Mouse (Mus musculus): ENCODE results near the gene Rpl13a. TPM values are rescaled to one million over a fixed set of nuclear protein-coding genes. Genes with fewer than 3 reads are reported as not detected.
A peak's percentile ranks its signal among the peaks of the same experiment; 100 is the strongest.

Rpl13a gene
- polyA plus RNA-seq, 1 experiment from 2014 or later, result 938 TPM

GRCm38 (mm10) chr7:45090251-45090977 lies 38.1 kb downstream of the Rpl13a start:
- TF ChIP-seq CTCF (IDR thresholded peaks at IDR 0.05; ENCODE audit: low read depth) (no peak), EP300 (IDR thresholded peaks at IDR 0.05; ENCODE audit: low read depth) (no peak)
- Histone ChIP-seq H3K4me2 (ENCODE audit: low read depth, low read length) (no peak overlapping the region), H3K27ac (ENCODE audit: low read depth) (no peak overlapping the region), H3K9me3 (ENCODE audit: low read length) (no peaks in the 10 kb centered on the region), H3K9ac (replicated peaks) (0 out of 2 replicates have a peak overlapping the region, but pooled peaks have one; percentile 43), H3K4me1 (ENCODE audit: insufficient read depth) (peaks cover 12% of the 10 kb centered on the region; the same call in 1 of the 2 replicates), H3K4me3 (ENCODE audit: low read depth, low read length) (no peak overlapping the region), H3K36me3 (replicated peaks; ENCODE audit: insufficient read depth, low read length) (no peaks in the 10 kb centered on the region; the same call in 1 of the 2 replicates), H3K27me3 (ENCODE audit: insufficient read depth, low read length) (no peaks in the 10 kb centered on the region)
- DNase-seq (peak; percentile 56), ATAC-seq (no peak)
- 63% methylated on average over 13 of the region's 13 CpGs for WGBS (ENCODE audit: insufficient replicate concordance)

GRCm38 (mm10) chr7:45088597-45088996 lies 40.0 kb downstream of the Rpl13a start:
- DNase-seq (no peak), ATAC-seq (no peak)
- H3K27me3 ChIP-seq (ENCODE audit: insufficient read depth, low read length), result no peaks in the 10 kb centered on the region
- H3K27ac ChIP-seq (ENCODE audit: low read depth), result no peak overlapping the region
- no peaks in the 10 kb centered on the region for H3K9me3 ChIP-seq (ENCODE audit: low read length)
- 90% methylated on average over 17 of the region's 17 CpGs for WGBS (ENCODE audit: insufficient replicate concordance)
- no peak overlapping the region for H3K4me3 ChIP-seq (ENCODE audit: low read depth, low read length)
- TF ChIP-seq EP300 (IDR thresholded peaks at IDR 0.05; ENCODE audit: low read depth) (no peak), CTCF (IDR thresholded peaks at IDR 0.05; ENCODE audit: low read depth) (no peak)
- H3K4me2 ChIP-seq (ENCODE audit: low read depth, low read length), result no peak overlapping the region
- no peaks in the 10 kb centered on the region; the same call in 1 of the 2 replicates for H3K36me3 ChIP-seq (replicated peaks; ENCODE audit: insufficient read depth, low read length)
- H3K9ac ChIP-seq (replicated peaks), result no peak overlapping the region
- H3K4me1 ChIP-seq (ENCODE audit: insufficient read depth), result peaks cover 11% of the 10 kb centered on the region; the same call in 1 of the 2 replicates

DNA sequence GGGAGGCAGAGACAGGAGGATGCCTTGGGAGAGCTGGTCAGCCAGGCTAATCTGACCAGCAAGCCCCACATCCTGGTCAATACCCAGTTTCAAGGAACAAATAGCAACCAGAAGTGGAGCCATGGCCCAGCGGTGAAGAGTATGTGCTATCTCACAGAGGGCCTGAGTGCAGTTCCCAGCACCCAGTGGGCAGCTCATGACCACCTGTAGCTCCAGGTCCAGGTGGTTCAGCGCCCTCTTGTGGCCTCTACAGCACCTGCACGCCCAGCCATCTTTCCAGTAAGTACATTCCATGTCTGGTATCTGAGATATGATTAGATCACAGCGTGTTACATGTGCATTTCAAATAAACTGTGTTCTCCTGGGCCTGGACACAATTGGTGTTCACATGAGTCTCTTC lies 42.5 kb downstream of the Rpl13a start:
- ATAC-seq (no peak), DNase-seq (no peak)
- Histone ChIP-seq H3K27me3 (ENCODE audit: insufficient read depth, low read length) (no peaks in the 10 kb centered on the region), H3K9ac (replicated peaks) (no peak overlapping the region), H3K4me3 (ENCODE audit: low read depth, low read length) (no peak overlapping the region), H3K4me2 (ENCODE audit: low read depth, low read length) (no peak overlapping the region), H3K36me3 (replicated peaks; ENCODE audit: insufficient read depth, low read length) (no peaks in the 10 kb centered on the region; the same call in 1 of the 2 replicates), H3K9me3 (ENCODE audit: low read length) (no peaks in the 10 kb centered on the region), H3K4me1 (ENCODE audit: insufficient read depth) (peaks cover 4% of the 10 kb centered on the region; the same call in 1 of the 2 replicates), H3K27ac (ENCODE audit: low read depth) (no peak overlapping the region)
- TF ChIP-seq EP300 (IDR thresholded peaks at IDR 0.05; ENCODE audit: low read depth) (no peak), CTCF (IDR thresholded peaks at IDR 0.05; ENCODE audit: low read depth) (peak; percentile 49)
- WGBS (ENCODE audit: insufficient replicate concordance), result 71% methylated on average over 4 of the region's 4 CpGs

GRCm38 (mm10) chr7:45083300-45083890 lies 45.2 kb downstream of the Rpl13a start:
- no peaks in the 10 kb centered on the region for H3K9me3 ChIP-seq (ENCODE audit: low read length)
- H3K27ac ChIP-seq (ENCODE audit: low read depth), result 0 out of 2 replicates have a peak overlapping the region, but pooled peaks have one; percentile 61
- H3K4me3 ChIP-seq (ENCODE audit: low read depth, low read length), result 0 out of 2 replicates have a peak overlapping the region, but pooled peaks have one; percentile 27
- H3K9ac ChIP-seq (replicated peaks), result peak overlapping the region; percentile 34; the same call in 1 of the 2 replicates
- no peak for DNase-seq
- no peak for TF ChIP-seq CTCF (IDR thresholded peaks at IDR 0.05; ENCODE audit: low read depth)
- no peak for TF ChIP-seq EP300 (IDR thresholded peaks at IDR 0.05; ENCODE audit: low read depth)
- H3K36me3 ChIP-seq (replicated peaks; ENCODE audit: insufficient read depth, low read length), result no peaks in the 10 kb centered on the region; the same call in 1 of the 2 replicates
- peak overlapping the region; percentile 64 for H3K4me2 ChIP-seq (ENCODE audit: low read depth, low read length)
- no peak for ATAC-seq
- 46% methylated on average over 22 of the region's 22 CpGs for WGBS (ENCODE audit: insufficient replicate concordance)
- H3K27me3 ChIP-seq (ENCODE audit: insufficient read depth, low read length), result no peaks in the 10 kb centered on the region
- peaks cover 4% of the 10 kb centered on the region; the same call in 1 of the 2 replicates for H3K4me1 ChIP-seq (ENCODE audit: insufficient read depth)

DNA sequence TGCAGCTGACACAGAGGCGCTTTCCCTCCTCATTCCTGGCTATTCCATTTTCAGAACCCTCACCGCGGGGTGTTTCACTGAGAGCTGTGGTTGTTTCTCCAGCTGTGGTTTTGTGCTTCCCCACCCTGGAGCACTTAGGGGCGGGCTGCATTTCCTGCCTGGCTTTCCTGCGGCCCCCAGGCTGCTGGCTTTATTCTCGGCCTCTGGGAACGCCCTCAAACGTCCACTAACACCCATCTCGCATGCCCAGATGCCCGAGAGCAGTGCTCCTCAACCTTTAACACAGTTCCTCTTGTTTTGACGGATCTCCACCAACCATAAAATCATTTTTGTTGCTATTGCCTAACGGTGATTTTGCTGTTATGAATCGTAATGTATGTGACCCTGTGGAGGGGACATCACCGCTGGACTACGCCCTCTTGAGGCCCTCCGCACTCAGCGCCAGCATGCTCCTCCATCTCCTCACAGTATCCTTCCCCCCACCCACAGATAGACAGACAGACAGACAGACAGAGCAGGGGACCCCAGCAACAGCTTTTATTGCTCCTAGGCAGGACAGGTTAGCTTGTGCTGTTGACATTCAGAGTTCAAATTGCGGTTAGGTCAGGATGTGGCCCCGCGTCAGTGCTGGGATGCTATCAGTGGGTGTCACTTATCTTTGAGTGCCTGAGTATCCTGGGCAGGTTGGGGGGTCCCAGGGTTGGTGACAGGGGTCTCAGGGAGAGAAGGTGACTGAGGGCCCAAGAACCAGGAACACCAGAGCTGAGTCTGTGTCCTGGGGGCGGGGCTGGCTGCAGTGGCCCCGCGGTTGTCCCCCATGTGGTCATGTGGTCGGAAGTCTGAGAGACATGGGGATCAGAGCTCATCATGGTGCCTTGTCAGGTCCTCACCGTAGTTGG lies 45.9 kb downstream of the Rpl13a start:
- ATAC-seq, result peak; percentile 51; the same call in 1 of the 2 replicates
- Histone ChIP-seq H3K4me3 (ENCODE audit: low read depth, low read length) (peak overlapping the region; percentile 27), H3K36me3 (replicated peaks; ENCODE audit: insufficient read depth, low read length) (peaks cover 3% of the 10 kb centered on the region), H3K27me3 (ENCODE audit: insufficient read depth, low read length) (no peaks in the 10 kb centered on the region), H3K27ac (ENCODE audit: low read depth) (peak overlapping the region; percentile 61), H3K9me3 (ENCODE audit: low read length) (no peaks in the 10 kb centered on the region), H3K4me1 (ENCODE audit: insufficient read depth) (peaks cover 4% of the 10 kb centered on the region; the same call in 1 of the 2 replicates), H3K4me2 (ENCODE audit: low read depth, low read length) (peak overlapping the region; percentile 64), H3K9ac (replicated peaks) (peak overlapping the region; percentile 34)
- WGBS (ENCODE audit: insufficient replicate concordance), result 22% methylated on average over 25 of the region's 25 CpGs
- no peak for TF ChIP-seq EP300 (IDR thresholded peaks at IDR 0.05; ENCODE audit: low read depth)
- TF ChIP-seq CTCF (IDR thresholded peaks at IDR 0.05; ENCODE audit: low read depth), result peak; percentile 36
- DNase-seq, result peak; percentile 57
